Mouse (Mus musculus): ENCODE data around the gene Slc12a1.

DNA sequence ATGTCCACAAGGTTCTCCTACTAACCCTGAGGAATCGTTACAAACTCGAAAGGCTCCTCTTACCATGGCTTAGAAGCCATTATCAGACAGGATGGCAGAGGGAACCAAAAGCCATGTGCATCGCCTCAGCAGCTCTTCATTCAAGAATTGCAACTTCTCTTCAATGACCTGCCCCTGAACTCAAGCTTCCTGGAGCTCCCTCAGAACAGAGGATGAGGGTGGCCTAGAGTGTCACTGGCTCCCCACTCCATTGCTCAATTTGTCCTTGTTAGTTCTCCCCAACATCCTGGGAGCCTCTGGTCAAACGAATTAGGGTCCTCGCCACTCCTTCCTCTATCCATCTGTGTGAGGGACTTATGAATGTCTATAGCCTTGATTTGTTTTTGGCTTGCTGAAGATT lies 124.4 kb downstream of the Slc12a1 start:
- TF ChIP-seq CTCF (IDR thresholded peaks at IDR 0.05; ENCODE audit: extremely low read depth, insufficient read length, insufficient replicate concordance, low read depth, low read length) (no peak), POLR2A (IDR thresholded peaks at IDR 0.05; ENCODE audit: low read depth, low read length) (no peak)

Data from small intestine, adult 2 months (tissue).